Comparison of ENCODE assay signal across 15 mouse cellular contexts in genomic region chr16:85001939-85002556, GRCm38 (mm10).
DNase-seq lines count a peak whose midpoint lies in the region; ATAC-seq and TF ChIP-seq lines count a peak whose summit lies in the region.
"Had no signal": no experiment of that assay in that cellular context is flagged by ENCODE, and none has a peak within 500 bp of the region (broad histone marks: within the 10 kb centered on the region; RNA-seq: fewer than 3 reads in every experiment).

No protein-coding gene starts in this region.

- H3K36me3 ChIP-seq in forebrain, embryonic 14.5 days (ENCODE audit: control insufficient read depth, insufficient read depth, low read length): peaks cover 22% of the 10 kb centered on the region
- peaks cover 35% of the 10 kb centered on the region for H3K36me3 ChIP-seq in forebrain, embryonic 12.5 days (replicated peaks)
- H3K36me3 ChIP-seq: G1E had no signal

- no peak for TF ChIP-seq CTCF in cerebellum, adult 2 months (IDR thresholded peaks at IDR 0.05; ENCODE audit: borderline replicate concordance, insufficient read depth, low read depth, low read length)

- no peaks in the 10 kb centered on the region for H3K27me3 ChIP-seq in forebrain, embryonic 14.5 days (replicated peaks; ENCODE audit: control insufficient read depth, insufficient read depth, low read length)
- H3K27me3 ChIP-seq in forebrain, embryonic 12.5 days: no peaks in the 10 kb centered on the region
- no peaks in the 10 kb centered on the region for H3K27me3 ChIP-seq in cerebellum, adult 2 months (ENCODE audit: control insufficient read depth, insufficient read depth, low read length)
- H3K27me3 ChIP-seq: heart, embryonic 15.5 days; megakaryocyte, embryonic 14.5 days; neural tube, embryonic 13.5 days had no signal

- 70% methylated on average over 5 of the region's 5 CpGs for WGBS in forebrain, embryonic 14.5 days
- 90% methylated on average over 5 of the region's 5 CpGs for WGBS in forebrain, embryonic 12.5 days
- 19% methylated on average over 5 of the region's 5 CpGs for WGBS in cerebellum, adult 2 months

- no peaks in the 10 kb centered on the region for H3K9me3 ChIP-seq in forebrain, embryonic 14.5 days (replicated peaks; ENCODE audit: control insufficient read depth, low read length)
- no peaks in the 10 kb centered on the region for H3K9me3 ChIP-seq in forebrain, embryonic 12.5 days
- H3K9me3 ChIP-seq: heart, embryonic 15.5 days; megakaryocyte, embryonic 14.5 days; neural tube, embryonic 13.5 days had no signal

- intact Hi-C loops in left cerebral cortex, postnatal 25 days (cut with DNase I): loop anchor here (1.0 kb wide), 1 partner anchor 33 kb away; no protein-coding TSS in a partner anchor
- intact Hi-C loops in heart, postnatal 10 days (cut with DNase I): no loop called here

- H3K4me2 ChIP-seq in forebrain, embryonic 14.5 days (ENCODE audit: low read length): no peak overlapping the region
- no peak overlapping the region for H3K4me2 ChIP-seq in forebrain, embryonic 12.5 days
- H3K4me2 ChIP-seq: heart, embryonic 15.5 days; neural tube, embryonic 13.5 days had no signal

- no peak for TF ChIP-seq POLR2A in cerebellum, adult 2 months (IDR thresholded peaks at IDR 0.05; ENCODE audit: borderline replicate concordance, insufficient read depth, low read length)

- H3K4me3 ChIP-seq in forebrain, embryonic 14.5 days (ENCODE audit: low read depth, low read length): no peak overlapping the region
- H3K4me3 ChIP-seq in forebrain, embryonic 12.5 days (replicated peaks): no peak overlapping the region
- no peak overlapping the region for H3K4me3 ChIP-seq in cerebellum, adult 2 months (replicated peaks; ENCODE audit: insufficient read depth, low read depth, low read length)
- H3K4me3 ChIP-seq: heart, embryonic 15.5 days; megakaryocyte, embryonic 14.5 days; neural tube, embryonic 13.5 days had no signal

- DNase-seq in forebrain, embryonic 14.5 days (ENCODE audit: low spot score): peak; percentile 57
- DNase-seq in cerebellum, adult 2 months: peak; percentile 57 to 77
- DNase-seq in frontal cortex, postnatal 14 days (ENCODE audit: low spot score in 2 of 2): peak; percentile 38 to 47
- DNase-seq in left cerebral cortex, postnatal 25 days (ENCODE audit: low spot score in 2 of 2): peak; percentile 68 to 96
- DNase-seq in testis, postnatal 10 days (ENCODE audit: low spot score): no peak
- DNase-seq in heart, postnatal 10 days: no peak
- no peak for DNase-seq in spleen, adult 18-20 months
- DNase-seq: gastrocnemius, postnatal 10 days; thymus, adult 18-20 months had no signal

- no peak overlapping the region for H3K9ac ChIP-seq in forebrain, embryonic 14.5 days (ENCODE audit: low read length)
- H3K9ac ChIP-seq in forebrain, embryonic 12.5 days: no peak overlapping the region
- H3K9ac ChIP-seq: heart, embryonic 15.5 days; neural tube, embryonic 13.5 days had no signal

- ATAC-seq in forebrain, embryonic 14.5 days: peak; percentile 57; the same call in 1 of the 2 replicates
- no peak for ATAC-seq in forebrain, embryonic 12.5 days (ENCODE audit: low FRiP score)
- ATAC-seq: intestine, postnatal 0 days had no signal

- H3K27ac ChIP-seq in forebrain, embryonic 14.5 days (ENCODE audit: low read depth, low read length): peak overlapping the region; percentile 44; the same call in 1 of the 2 replicates
- no peak overlapping the region for H3K27ac ChIP-seq in forebrain, embryonic 12.5 days
- H3K27ac ChIP-seq in cerebellum, adult 2 months (ENCODE audit: insufficient read depth, low read length): peak overlapping the region; percentile 95
- H3K27ac ChIP-seq: heart, embryonic 15.5 days; neural tube, embryonic 13.5 days had no signal

- no peaks in the 10 kb centered on the region for H3K4me1 ChIP-seq in forebrain, embryonic 14.5 days (ENCODE audit: control insufficient read depth, insufficient read depth, low read length)
- no peaks in the 10 kb centered on the region for H3K4me1 ChIP-seq in forebrain, embryonic 12.5 days
- H3K4me1 ChIP-seq in cerebellum, adult 2 months (ENCODE audit: control insufficient read depth, insufficient read depth, low read length): peaks cover 22% of the 10 kb centered on the region
- H3K4me1 ChIP-seq: megakaryocyte, embryonic 14.5 days; neural tube, embryonic 13.5 days had no signal

Comparison
In these comparisons a context has a peak if more than half of its experiments do, and no peak if none do; other contexts are left out.
1. DNase-seq: peak in forebrain, embryonic 14.5 days (single experiment), cerebellum, adult 2 months (2 of 2), frontal cortex, postnatal 14 days (2 of 2) and left cerebral cortex, postnatal 25 days (2 of 2); none in testis, postnatal 10 days (single experiment), heart, postnatal 10 days (0 of 2) and spleen, adult 18-20 months (0 of 2).